Mouse (Mus musculus): ENCODE data around the gene Gm17387.
A peak's percentile ranks its signal among the peaks of the same experiment; 100 is the strongest.

Gm17387 gene

GRCm38 (mm10) chr7:141028831-141029230 is at the start of gene Gm17387:
Gene Gm17387 (plus strand): TSS chr7:141029131.
- no peak for DNase-seq (ENCODE audit: low spot score in 2 of 2)

- no peak for DNase-seq (ENCODE audit: low spot score in 2 of 2)
Measured at GRCm38 (mm10) chr7:140981704-140982103, 47.2 kb upstream of the Gm17387 start.

- no peak for DNase-seq (ENCODE audit: low spot score in 2 of 2)
Measured at GRCm38 (mm10) chr7:140982971-140983370, 46.0 kb upstream of the Gm17387 start.

- DNase-seq (ENCODE audit: low spot score in 2 of 2): no peak
Measured at GRCm38 (mm10) chr7:140987182-140988138, 41.5 kb upstream of the Gm17387 start.

GRCm38 (mm10) chr7:140989022-140989421 is 39.9 kb upstream of the Gm17387 start:
- DNase-seq (ENCODE audit: low spot score in 2 of 2): no peak

GRCm38 (mm10) chr7:140990185-140990584 is 38.7 kb upstream of the Gm17387 start:
- DNase-seq (ENCODE audit: low spot score in 2 of 2): no peak

GRCm38 (mm10) chr7:140990622-140991021 is 38.3 kb upstream of the Gm17387 start:
- no peak for DNase-seq (ENCODE audit: low spot score in 2 of 2)

GRCm38 (mm10) chr7:140991117-140991689 is 37.7 kb upstream of the Gm17387 start:
- DNase-seq (ENCODE audit: low spot score in 2 of 2): no peak

GRCm38 (mm10) chr7:140997817-140998216 is 31.1 kb upstream of the Gm17387 start:
- DNase-seq (ENCODE audit: low spot score in 2 of 2): no peak

- DNase-seq (ENCODE audit: low spot score in 2 of 2): no peak
Measured at GRCm38 (mm10) chr7:140998853-140999700, 29.9 kb upstream of the Gm17387 start.

- DNase-seq (ENCODE audit: low spot score in 2 of 2): no peak
Measured at GRCm38 (mm10) chr7:141000881-141001708, 27.8 kb upstream of the Gm17387 start.

- no peak for DNase-seq (ENCODE audit: low spot score in 2 of 2)
Measured at GRCm38 (mm10) chr7:141003248-141004010, 25.5 kb upstream of the Gm17387 start.

GRCm38 (mm10) chr7:141006446-141006845 is 22.5 kb upstream of the Gm17387 start:
- no peak for DNase-seq (ENCODE audit: low spot score in 2 of 2)

- DNase-seq (ENCODE audit: low spot score in 2 of 2): no peak
Measured at GRCm38 (mm10) chr7:141006914-141007313, 22.0 kb upstream of the Gm17387 start.

- peak in 1 of 2 experiments; percentile 30 for DNase-seq (ENCODE audit: low spot score in 2 of 2)
Measured at GRCm38 (mm10) chr7:141008312-141008761, 20.6 kb upstream of the Gm17387 start.

GRCm38 (mm10) chr7:141008938-141009660 is 19.8 kb upstream of the Gm17387 start:
- peak; percentile 81 to 92 for DNase-seq (ENCODE audit: low spot score in 2 of 2)

GRCm38 (mm10) chr7:141009665-141010064 is 19.3 kb upstream of the Gm17387 start:
- DNase-seq (ENCODE audit: low spot score in 2 of 2): no peak

- DNase-seq (ENCODE audit: low spot score in 2 of 2): no peak
Measured at GRCm38 (mm10) chr7:141010593-141010992, 18.3 kb upstream of the Gm17387 start, which contains the start of gene Ifitm3. Gene Ifitm3 (minus strand): TSS chr7:141010770.

GRCm38 (mm10) chr7:141011238-141011770 is 17.6 kb upstream of the Gm17387 start:
- DNase-seq (ENCODE audit: low spot score in 2 of 2): no peak

Data from spleen, postnatal 4 days (tissue).